Mouse (Mus musculus): Measurements from ENCODE around the gene Slc16a10. TPM values are rescaled to one million over a fixed set of nuclear protein-coding genes. Genes with fewer than 3 reads are reported as not detected.
"Not testable (repeated sequence)": the region's sequence is repeated elsewhere in the genome, so short reads cannot be mapped to it uniquely, and the experiment has no call there.

Gene Slc16a10
- polyA plus RNA-seq, 1 experiment from 2014 or later: 11.0 TPM

GRCm38 (mm10) chr10:40018261-40018860 is 123.7 kb downstream of the Slc16a10 start:
- Histone ChIP-seq H3K9ac (ENCODE audit: low read length) (no peak overlapping the region), H3K4me2 (ENCODE audit: low read depth, severe bottlenecking) (no peak overlapping the region), H3K27me3 (ENCODE audit: control insufficient read depth, insufficient read depth, low read length) (no peaks in the 10 kb centered on the region), H3K36me3 (ENCODE audit: control insufficient read depth, insufficient read depth, low read length) (no peaks in the 10 kb centered on the region), H3K4me1 (ENCODE audit: control insufficient read depth, insufficient read depth, low read length) (no peaks in the 10 kb centered on the region), H3K4me3 (ENCODE audit: low read depth, low read length) (no peak overlapping the region), H3K27ac (replicated peaks; ENCODE audit: low read depth, low read length) (no peak overlapping the region), H3K9me3 (ENCODE audit: control insufficient read depth, low read length) (no peaks in the 10 kb centered on the region)
- no peak for DNase-seq (ENCODE audit: low spot score)
- ATAC-seq (ENCODE audit: insufficient number of reproducible peaks, low FRiP score, low TSS enrichment, low read depth): no peak
- 92% methylated on average over 5 of the region's 5 CpGs for WGBS

- H3K9me3 ChIP-seq (ENCODE audit: control insufficient read depth, low read length): no peaks in the 10 kb centered on the region
- H3K27me3 ChIP-seq (ENCODE audit: control insufficient read depth, insufficient read depth, low read length): no peaks in the 10 kb centered on the region
- ATAC-seq (ENCODE audit: insufficient number of reproducible peaks, low FRiP score, low TSS enrichment, low read depth) (no peak), DNase-seq (ENCODE audit: low spot score) (no peak)
- no peak overlapping the region for H3K9ac ChIP-seq (ENCODE audit: low read length)
- H3K36me3 ChIP-seq (ENCODE audit: control insufficient read depth, insufficient read depth, low read length): no peaks in the 10 kb centered on the region
- H3K27ac ChIP-seq (replicated peaks; ENCODE audit: low read depth, low read length): no peak overlapping the region
- no peak overlapping the region for H3K4me3 ChIP-seq (ENCODE audit: low read depth, low read length)
- 83% methylated on average over 11 of the region's 11 CpGs for WGBS
- no peak overlapping the region for H3K4me2 ChIP-seq (ENCODE audit: low read depth, severe bottlenecking)
- peaks cover 8% of the 10 kb centered on the region for H3K4me1 ChIP-seq (ENCODE audit: control insufficient read depth, insufficient read depth, low read length)
Measured at GRCm38 (mm10) chr10:40009591-40009990, 132.5 kb downstream of the Slc16a10 start.

- H3K9me3 ChIP-seq (ENCODE audit: control insufficient read depth, low read length); H3K4me2 ChIP-seq (ENCODE audit: low read depth, severe bottlenecking); DNase-seq (ENCODE audit: low spot score); H3K4me1 ChIP-seq (ENCODE audit: control insufficient read depth, insufficient read depth, low read length); H3K27ac ChIP-seq (replicated peaks; ENCODE audit: low read depth, low read length); H3K27me3 ChIP-seq (ENCODE audit: control insufficient read depth, insufficient read depth, low read length); H3K9ac ChIP-seq (ENCODE audit: low read length); H3K36me3 ChIP-seq (ENCODE audit: control insufficient read depth, insufficient read depth, low read length); H3K4me3 ChIP-seq (ENCODE audit: low read depth, low read length); ATAC-seq (ENCODE audit: insufficient number of reproducible peaks, low FRiP score, low TSS enrichment, low read depth): not testable (repeated sequence)
- WGBS: 78% methylated on average over 4 of the region's 4 CpGs
Measured at GRCm38 (mm10) chr10:40008847-40009246, 133.2 kb downstream of the Slc16a10 start.

GRCm38 (mm10) chr10:40007953-40008352 is 134.1 kb downstream of the Slc16a10 start:
- ATAC-seq (ENCODE audit: insufficient number of reproducible peaks, low FRiP score, low TSS enrichment, low read depth) (no peak), DNase-seq (ENCODE audit: low spot score) (no peak)
- 90% methylated on average over 4 of the region's 4 CpGs for WGBS
- H3K36me3 ChIP-seq (ENCODE audit: control insufficient read depth, insufficient read depth, low read length): no peaks in the 10 kb centered on the region
- no peak overlapping the region for H3K27ac ChIP-seq (replicated peaks; ENCODE audit: low read depth, low read length)
- H3K9me3 ChIP-seq (ENCODE audit: control insufficient read depth, low read length): no peaks in the 10 kb centered on the region
- H3K4me1 ChIP-seq (ENCODE audit: control insufficient read depth, insufficient read depth, low read length): peaks cover 9% of the 10 kb centered on the region
- H3K4me2 ChIP-seq (ENCODE audit: low read depth, severe bottlenecking): no peak overlapping the region
- H3K4me3 ChIP-seq (ENCODE audit: low read depth, low read length): no peak overlapping the region
- H3K9ac ChIP-seq (ENCODE audit: low read length): no peak overlapping the region
- H3K27me3 ChIP-seq (ENCODE audit: control insufficient read depth, insufficient read depth, low read length): no peaks in the 10 kb centered on the region

- H3K4me2 ChIP-seq (ENCODE audit: low read depth, severe bottlenecking): no peak overlapping the region
- no peak overlapping the region for H3K9ac ChIP-seq (ENCODE audit: low read length)
- no peak overlapping the region for H3K27ac ChIP-seq (replicated peaks; ENCODE audit: low read depth, low read length)
- H3K9me3 ChIP-seq (ENCODE audit: control insufficient read depth, low read length): no peaks in the 10 kb centered on the region
- no peak for ATAC-seq (ENCODE audit: insufficient number of reproducible peaks, low FRiP score, low TSS enrichment, low read depth)
- peaks cover 9% of the 10 kb centered on the region for H3K4me1 ChIP-seq (ENCODE audit: control insufficient read depth, insufficient read depth, low read length)
- no peaks in the 10 kb centered on the region for H3K27me3 ChIP-seq (ENCODE audit: control insufficient read depth, insufficient read depth, low read length)
- 78% methylated on average over 10 of the region's 10 CpGs for WGBS
- H3K36me3 ChIP-seq (ENCODE audit: control insufficient read depth, insufficient read depth, low read length): no peaks in the 10 kb centered on the region
- no peak for DNase-seq (ENCODE audit: low spot score)
- no peak overlapping the region for H3K4me3 ChIP-seq (ENCODE audit: low read depth, low read length)
Measured at GRCm38 (mm10) chr10:40006963-40007362, 135.1 kb downstream of the Slc16a10 start.

GRCm38 (mm10) chr10:40000746-40001145 is 141.3 kb downstream of the Slc16a10 start:
- DNase-seq (ENCODE audit: low spot score) (no peak), ATAC-seq (ENCODE audit: insufficient number of reproducible peaks, low FRiP score, low TSS enrichment, low read depth) (no peak)
- no peak overlapping the region for H3K4me2 ChIP-seq (ENCODE audit: low read depth, severe bottlenecking)
- H3K27ac ChIP-seq (replicated peaks; ENCODE audit: low read depth, low read length): no peak overlapping the region
- no peaks in the 10 kb centered on the region for H3K27me3 ChIP-seq (ENCODE audit: control insufficient read depth, insufficient read depth, low read length)
- H3K9ac ChIP-seq (ENCODE audit: low read length): no peak overlapping the region
- H3K9me3 ChIP-seq (ENCODE audit: control insufficient read depth, low read length): no peaks in the 10 kb centered on the region
- 90% methylated on average over 2 of the region's 2 CpGs for WGBS
- H3K4me1 ChIP-seq (ENCODE audit: control insufficient read depth, insufficient read depth, low read length): peaks cover 9% of the 10 kb centered on the region
- H3K4me3 ChIP-seq (ENCODE audit: low read depth, low read length): no peak overlapping the region
- no peaks in the 10 kb centered on the region for H3K36me3 ChIP-seq (ENCODE audit: control insufficient read depth, insufficient read depth, low read length)

GRCm38 (mm10) chr10:39991155-39991554 is 150.9 kb downstream of the Slc16a10 start:
- WGBS: 71% methylated on average over 4 of the region's 4 CpGs
- H3K4me1 ChIP-seq (ENCODE audit: control insufficient read depth, insufficient read depth, low read length): no peaks in the 10 kb centered on the region
- H3K4me3 ChIP-seq (ENCODE audit: low read depth, low read length): no peak overlapping the region
- H3K4me2 ChIP-seq (ENCODE audit: low read depth, severe bottlenecking): no peak overlapping the region
- DNase-seq (ENCODE audit: low spot score): no peak
- no peaks in the 10 kb centered on the region for H3K9me3 ChIP-seq (ENCODE audit: control insufficient read depth, low read length)
- H3K36me3 ChIP-seq (ENCODE audit: control insufficient read depth, insufficient read depth, low read length): no peaks in the 10 kb centered on the region
- no peak overlapping the region for H3K9ac ChIP-seq (ENCODE audit: low read length)
- ATAC-seq (ENCODE audit: insufficient number of reproducible peaks, low FRiP score, low TSS enrichment, low read depth): no peak
- H3K27me3 ChIP-seq (ENCODE audit: control insufficient read depth, insufficient read depth, low read length): no peaks in the 10 kb centered on the region
- H3K27ac ChIP-seq (replicated peaks; ENCODE audit: low read depth, low read length): no peak overlapping the region

GRCm38 (mm10) chr10:39986466-39986865 is 155.6 kb downstream of the Slc16a10 start, which contains the start of gene Mfsd4b5:
TSS of gene Mfsd4b5 (minus strand) at chr10:39986646.
- DNase-seq (ENCODE audit: low spot score) (no peak), ATAC-seq (ENCODE audit: insufficient number of reproducible peaks, low FRiP score, low TSS enrichment, low read depth) (no peak)

More at GRCm38 (mm10) chr10:39986466-39986865, 155.6 kb downstream of the Slc16a10 start, which contains the start of gene Mfsd4b5:
- WGBS: 91% methylated on average over 12 of the region's 12 CpGs
- H3K9ac ChIP-seq (ENCODE audit: low read length): no peak within 1 kb of the TSS
- no peak within 1 kb of the TSS for H3K4me3 ChIP-seq (ENCODE audit: low read depth, low read length)
- H3K4me2 ChIP-seq (ENCODE audit: low read depth, severe bottlenecking): no peak within 1 kb of the TSS
- H3K4me1 ChIP-seq (ENCODE audit: control insufficient read depth, insufficient read depth, low read length): no peaks in the 10 kb centered on the region
- no peak within 1 kb of the TSS for H3K27ac ChIP-seq (replicated peaks; ENCODE audit: low read depth, low read length)
- no peaks in the 10 kb centered on the region for H3K27me3 ChIP-seq (ENCODE audit: control insufficient read depth, insufficient read depth, low read length)
- no peaks in the 10 kb centered on the region for H3K36me3 ChIP-seq (ENCODE audit: control insufficient read depth, insufficient read depth, low read length)
- no peaks in the 10 kb centered on the region for H3K9me3 ChIP-seq (ENCODE audit: control insufficient read depth, low read length)

All from limb, embryonic 11.5 days (tissue).